Mouse (Mus musculus): ENCODE results near the gene Rassf3. TPM values are rescaled to one million over a fixed set of nuclear protein-coding genes. Genes with fewer than 3 reads are reported as not detected.

Rassf3 gene
- polyA plus RNA-seq, 1 experiment from 2014 or later = 13.3 TPM

DNA sequence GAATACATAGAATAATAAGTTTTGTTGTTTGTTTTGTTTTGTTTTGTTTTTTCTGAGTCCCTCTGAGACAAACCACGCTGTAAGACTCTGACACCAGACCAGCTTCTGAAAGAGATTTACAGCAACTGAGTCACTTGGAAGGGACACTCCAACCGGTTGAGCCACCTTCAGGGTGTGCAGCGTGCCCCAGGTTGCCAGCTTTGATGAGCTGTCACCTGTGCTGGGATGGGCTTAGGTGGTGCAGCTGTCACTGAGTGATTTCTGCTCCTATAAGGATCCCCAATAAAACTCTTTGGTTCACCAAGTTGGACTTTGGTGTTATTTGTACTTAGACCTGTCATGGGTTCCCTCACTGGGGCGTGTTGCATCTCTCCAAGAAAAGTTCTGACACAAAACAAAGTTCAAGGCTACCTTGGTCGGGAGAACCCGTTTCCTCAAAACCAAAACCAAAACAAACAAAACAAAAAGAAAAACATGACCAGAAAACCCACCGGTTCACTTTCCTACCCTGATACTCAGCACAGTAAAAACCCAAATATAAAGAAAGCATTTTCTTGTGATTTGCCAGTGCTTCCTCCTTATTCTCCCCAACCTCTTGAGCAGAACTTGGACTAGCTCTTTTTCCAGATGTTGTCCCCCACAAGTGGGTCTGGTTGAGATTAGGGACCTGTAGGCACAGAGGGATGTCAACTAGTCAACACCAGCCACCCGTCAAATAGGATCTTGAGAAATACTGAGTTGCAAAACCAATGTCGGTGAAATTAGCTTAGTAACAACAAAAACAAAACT is 17.4 kb upstream of the Rassf3 start:
- no peak for ATAC-seq (ENCODE audit: low read depth)

DNA sequence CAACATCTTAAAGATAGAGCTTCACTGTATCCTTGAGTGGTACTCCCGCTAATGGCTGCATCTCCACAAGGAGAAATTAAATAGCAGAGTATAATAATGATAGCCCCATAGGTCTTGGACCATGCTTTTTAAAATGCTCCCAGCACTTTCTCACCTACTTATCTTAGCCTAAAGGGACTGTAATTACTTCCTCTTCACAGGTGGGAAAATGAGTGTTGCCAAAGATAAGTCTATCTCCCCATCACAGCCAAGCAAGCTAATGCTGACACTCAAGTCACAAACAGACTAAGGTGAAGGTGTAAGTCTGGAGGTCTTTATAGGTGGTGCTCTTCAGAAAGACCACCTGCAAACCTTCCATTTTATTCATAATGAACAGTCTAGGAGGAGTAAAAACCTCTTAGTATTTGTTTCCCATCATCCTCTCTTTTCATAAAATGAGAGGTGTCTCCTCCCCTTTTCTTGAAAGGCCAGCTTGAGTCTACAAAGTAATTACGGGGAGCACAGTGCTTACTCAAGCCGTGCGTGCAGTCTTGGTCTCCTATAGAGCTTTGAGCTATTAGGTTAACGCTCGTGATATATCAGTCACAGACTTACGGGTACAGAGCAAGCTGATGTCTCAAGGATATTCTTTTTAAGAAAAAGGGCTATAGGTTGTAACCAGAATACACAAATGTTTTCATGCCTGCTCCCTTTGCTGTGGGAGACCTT is 16.6 kb upstream of the Rassf3 start:
- no peaks in the 10 kb centered on the region for H3K36me3 ChIP-seq (ENCODE audit: control insufficient read depth, insufficient read depth)
- peak overlapping the region; percentile 40; the same call in 1 of the 2 replicates for H3K27ac ChIP-seq (ENCODE audit: low read length)
- H3K9ac ChIP-seq (ENCODE audit: low read depth, low read length) = no peak overlapping the region
- H3K4me1 ChIP-seq (ENCODE audit: control insufficient read depth, low read depth, low read length) = peaks cover 34% of the 10 kb centered on the region
- no peak overlapping the region for H3K4me3 ChIP-seq (ENCODE audit: low read depth, low read length)
- no peaks in the 10 kb centered on the region for H3K27me3 ChIP-seq (ENCODE audit: control insufficient read depth, insufficient read depth, low read depth, low read length)
- H3K9me3 ChIP-seq (replicated peaks; ENCODE audit: control insufficient read depth, low read length) = no peaks in the 10 kb centered on the region
- peak; percentile 60 for ATAC-seq (ENCODE audit: low read depth)
- peak overlapping the region; percentile 5; the same call in 1 of the 2 replicates for H3K4me2 ChIP-seq (ENCODE audit: low read depth, low read length)
- WGBS (ENCODE audit: insufficient replicate concordance) = 58% methylated on average over 7 of the region's 7 CpGs

More for the DNA sequence above, 17.4 kb upstream of the Rassf3 start:
- no peak overlapping the region for H3K9ac ChIP-seq (ENCODE audit: low read depth, low read length)
- H3K4me1 ChIP-seq (ENCODE audit: control insufficient read depth, low read depth, low read length) = peaks cover 35% of the 10 kb centered on the region
- H3K4me3 ChIP-seq (ENCODE audit: low read depth, low read length) = no peak overlapping the region
- H3K4me2 ChIP-seq (ENCODE audit: low read depth, low read length) = 0 out of 2 replicates have a peak overlapping the region, but pooled peaks have one; percentile 11
- no peaks in the 10 kb centered on the region for H3K36me3 ChIP-seq (ENCODE audit: control insufficient read depth, insufficient read depth)
- H3K9me3 ChIP-seq (replicated peaks; ENCODE audit: control insufficient read depth, low read length) = no peaks in the 10 kb centered on the region
- H3K27me3 ChIP-seq (ENCODE audit: control insufficient read depth, insufficient read depth, low read depth, low read length) = no peaks in the 10 kb centered on the region
- H3K27ac ChIP-seq (ENCODE audit: low read length) = peak overlapping the region; percentile 2; the same call in 1 of the 2 replicates
- 53% methylated on average over 9 of the region's 9 CpGs for WGBS (ENCODE audit: insufficient replicate concordance)

DNA sequence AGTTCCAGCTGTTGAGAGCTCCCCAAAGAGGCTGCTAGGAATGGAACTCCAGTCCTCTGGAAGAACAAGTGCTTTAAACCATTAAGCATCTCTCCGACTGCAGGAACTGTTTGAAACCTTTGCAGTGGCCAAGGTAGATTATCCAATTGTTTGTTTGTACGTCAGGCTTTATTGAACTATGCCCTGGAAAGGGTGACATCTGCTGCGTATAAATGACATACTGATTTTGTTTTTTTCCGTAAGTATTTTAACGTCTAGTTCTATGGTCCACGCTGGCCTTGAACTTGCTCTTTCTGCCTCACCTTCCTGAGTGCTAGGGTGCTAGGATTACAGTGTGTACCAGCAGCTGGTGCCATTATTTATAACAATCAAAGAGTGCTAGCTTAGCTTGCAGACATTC is 13.8 kb upstream of the Rassf3 start:
- no peaks in the 10 kb centered on the region for H3K9me3 ChIP-seq (replicated peaks; ENCODE audit: control insufficient read depth, low read length)
- peaks cover 31% of the 10 kb centered on the region for H3K4me1 ChIP-seq (ENCODE audit: control insufficient read depth, low read depth, low read length)
- 0 out of 2 replicates have a peak overlapping the region, but pooled peaks have one; percentile 4 for H3K4me3 ChIP-seq (ENCODE audit: low read depth, low read length)
- no peak for ATAC-seq (ENCODE audit: low read depth)
- no peak overlapping the region for H3K9ac ChIP-seq (ENCODE audit: low read depth, low read length)
- H3K36me3 ChIP-seq (ENCODE audit: control insufficient read depth, insufficient read depth) = no peaks in the 10 kb centered on the region
- no peak overlapping the region; the same call in 1 of the 2 replicates for H3K27ac ChIP-seq (ENCODE audit: low read length)
- H3K4me2 ChIP-seq (ENCODE audit: low read depth, low read length) = no peak overlapping the region
- H3K27me3 ChIP-seq (ENCODE audit: control insufficient read depth, insufficient read depth, low read depth, low read length) = no peaks in the 10 kb centered on the region
- WGBS (ENCODE audit: insufficient replicate concordance) = 75% methylated on average over 6 of the region's 6 CpGs

DNA sequence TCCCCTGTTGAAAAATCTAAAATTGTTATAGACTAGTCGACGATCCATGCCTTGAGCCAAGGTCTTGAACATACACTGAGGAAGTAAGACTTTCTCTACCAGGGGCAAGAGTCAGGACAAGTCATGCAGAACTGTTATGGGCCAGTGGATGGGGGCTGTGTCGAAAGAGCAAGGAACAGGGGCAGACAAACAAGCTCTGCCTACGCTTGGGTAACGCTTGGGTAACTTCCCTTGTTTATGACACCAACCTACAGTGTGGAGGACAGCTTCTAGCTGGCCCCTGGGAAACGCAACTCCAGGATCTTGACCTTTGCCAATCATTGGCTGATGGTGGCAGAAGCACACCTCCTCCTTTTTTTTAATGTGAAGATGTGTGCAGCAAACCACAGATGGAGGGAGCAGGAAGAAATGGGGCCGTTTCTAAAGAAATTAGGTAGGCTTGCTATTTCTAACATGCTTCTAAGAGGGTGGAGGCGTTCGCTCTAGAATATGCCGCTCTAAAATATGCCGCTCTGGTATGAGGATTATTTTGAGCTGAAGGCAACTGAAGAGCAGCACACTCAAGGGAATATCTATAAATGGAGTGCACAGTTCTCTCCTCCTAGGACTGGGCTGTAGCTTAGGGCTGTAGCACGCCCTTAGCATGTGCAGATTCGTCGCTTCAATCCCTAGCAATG is 12.6 kb upstream of the Rassf3 start:
- Histone ChIP-seq H3K4me1 (ENCODE audit: control insufficient read depth, low read depth, low read length) (peaks cover 25% of the 10 kb centered on the region), H3K4me2 (ENCODE audit: low read depth, low read length) (no peak overlapping the region; the same call in 1 of the 2 replicates), H3K36me3 (ENCODE audit: control insufficient read depth, insufficient read depth) (no peaks in the 10 kb centered on the region), H3K4me3 (ENCODE audit: low read depth, low read length) (peak overlapping the region; percentile 1), H3K9ac (ENCODE audit: low read depth, low read length) (no peak overlapping the region), H3K9me3 (replicated peaks; ENCODE audit: control insufficient read depth, low read length) (no peaks in the 10 kb centered on the region), H3K27ac (ENCODE audit: low read length) (peak overlapping the region; percentile 76), H3K27me3 (ENCODE audit: control insufficient read depth, insufficient read depth, low read depth, low read length) (no peaks in the 10 kb centered on the region)
- WGBS (ENCODE audit: insufficient replicate concordance) = 56% methylated on average over 14 of the region's 14 CpGs
- peak; percentile 85 for ATAC-seq (ENCODE audit: low read depth)

DNA sequence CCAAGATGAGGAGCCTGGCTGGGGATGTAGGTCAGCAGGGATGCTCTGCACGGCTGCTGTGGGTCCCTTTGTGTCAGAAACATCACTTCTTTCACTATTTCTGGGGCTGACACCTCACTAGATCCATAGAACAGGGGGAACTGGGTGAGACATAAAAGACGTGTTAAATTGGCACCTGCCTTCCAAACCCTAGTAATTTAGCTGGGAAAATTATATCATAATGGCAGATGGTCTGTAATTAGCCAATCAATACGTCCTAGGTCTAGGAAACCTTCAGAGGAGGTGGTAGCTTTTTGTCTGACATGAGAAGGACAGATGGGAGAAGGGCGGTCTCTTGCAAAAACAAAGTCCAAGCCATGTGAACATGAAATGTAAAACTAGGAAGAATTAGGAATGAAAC is 11.6 kb upstream of the Rassf3 start:
- H3K4me1 ChIP-seq (ENCODE audit: control insufficient read depth, low read depth, low read length) = peaks cover 15% of the 10 kb centered on the region
- H3K9ac ChIP-seq (ENCODE audit: low read depth, low read length) = no peak overlapping the region
- no peak for ATAC-seq (ENCODE audit: low read depth)
- H3K36me3 ChIP-seq (ENCODE audit: control insufficient read depth, insufficient read depth) = no peaks in the 10 kb centered on the region
- peak overlapping the region; percentile 76 for H3K27ac ChIP-seq (ENCODE audit: low read length)
- 62% methylated on average over 4 of the region's 4 CpGs for WGBS (ENCODE audit: insufficient replicate concordance)
- no peak overlapping the region for H3K4me2 ChIP-seq (ENCODE audit: low read depth, low read length)
- H3K27me3 ChIP-seq (ENCODE audit: control insufficient read depth, insufficient read depth, low read depth, low read length) = no peaks in the 10 kb centered on the region
- no peaks in the 10 kb centered on the region for H3K9me3 ChIP-seq (replicated peaks; ENCODE audit: control insufficient read depth, low read length)
- no peak overlapping the region for H3K4me3 ChIP-seq (ENCODE audit: low read depth, low read length)

DNA sequence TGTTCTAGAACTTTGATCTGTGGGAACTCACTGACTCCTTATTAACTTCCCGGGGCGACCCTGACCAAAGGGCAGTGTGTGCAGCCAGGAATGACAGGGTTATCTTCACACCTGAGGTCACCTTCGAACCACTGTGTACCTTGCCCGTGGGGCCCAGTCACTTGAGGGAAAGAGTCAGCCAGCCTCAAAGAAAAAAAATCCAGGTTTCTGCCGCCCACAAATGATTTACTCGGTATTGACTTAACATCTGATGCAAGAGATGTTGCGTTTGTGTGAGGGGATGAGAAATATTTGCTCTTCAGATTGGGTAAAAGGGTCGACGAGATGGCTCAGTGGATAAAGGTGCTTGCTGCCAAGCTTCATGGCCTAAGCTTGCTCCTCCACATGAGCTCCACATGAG is 10.2 kb upstream of the Rassf3 start:
- WGBS (ENCODE audit: insufficient replicate concordance) = 62% methylated on average over 9 of the region's 9 CpGs
- no peaks in the 10 kb centered on the region for H3K9me3 ChIP-seq (replicated peaks; ENCODE audit: control insufficient read depth, low read length)
- peaks cover 7% of the 10 kb centered on the region for H3K4me1 ChIP-seq (ENCODE audit: control insufficient read depth, low read depth, low read length)
- H3K4me2 ChIP-seq (ENCODE audit: low read depth, low read length) = no peak overlapping the region
- H3K9ac ChIP-seq (ENCODE audit: low read depth, low read length) = no peak overlapping the region
- no peaks in the 10 kb centered on the region for H3K27me3 ChIP-seq (ENCODE audit: control insufficient read depth, insufficient read depth, low read depth, low read length)
- no peaks in the 10 kb centered on the region for H3K36me3 ChIP-seq (ENCODE audit: control insufficient read depth, insufficient read depth)
- ATAC-seq (ENCODE audit: low read depth) = peak; percentile 72
- H3K27ac ChIP-seq (ENCODE audit: low read length) = peak overlapping the region; percentile 65
- no peak overlapping the region for H3K4me3 ChIP-seq (ENCODE audit: low read depth, low read length)

DNA sequence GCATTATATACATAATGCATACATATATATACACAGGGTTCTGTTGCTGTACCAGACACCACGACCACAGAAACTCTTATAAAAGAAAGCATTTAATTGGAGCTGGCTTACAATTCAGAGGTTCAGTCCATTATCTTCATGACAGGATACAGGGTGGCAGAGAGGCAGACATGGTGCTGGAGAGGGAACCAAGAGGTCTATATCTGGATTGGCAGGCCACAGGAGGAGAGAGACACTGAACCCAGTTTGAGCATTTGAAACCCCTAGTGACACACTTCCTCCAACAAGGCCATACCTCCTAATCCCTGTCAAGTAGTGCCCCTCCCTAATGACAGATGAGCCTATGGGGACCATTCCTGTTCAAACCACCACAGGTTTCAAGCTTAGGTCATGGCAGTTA is 7.2 kb upstream of the Rassf3 start:
- Histone ChIP-seq H3K27ac (ENCODE audit: low read length) (no peak overlapping the region), H3K27me3 (ENCODE audit: control insufficient read depth, insufficient read depth, low read depth, low read length) (no peaks in the 10 kb centered on the region), H3K4me1 (ENCODE audit: control insufficient read depth, low read depth, low read length) (peaks cover 7% of the 10 kb centered on the region), H3K9me3 (replicated peaks; ENCODE audit: control insufficient read depth, low read length) (no peaks in the 10 kb centered on the region), H3K9ac (ENCODE audit: low read depth, low read length) (no peak overlapping the region), H3K36me3 (ENCODE audit: control insufficient read depth, insufficient read depth) (no peaks in the 10 kb centered on the region), H3K4me2 (ENCODE audit: low read depth, low read length) (no peak overlapping the region), H3K4me3 (ENCODE audit: low read depth, low read length) (no peak overlapping the region)
- 50% methylated on average over 1 of the region's 1 CpGs for whole genome bisulfite sequencing (ENCODE audit: insufficient replicate concordance)
- no peak for ATAC-seq (ENCODE audit: low read depth)

DNA sequence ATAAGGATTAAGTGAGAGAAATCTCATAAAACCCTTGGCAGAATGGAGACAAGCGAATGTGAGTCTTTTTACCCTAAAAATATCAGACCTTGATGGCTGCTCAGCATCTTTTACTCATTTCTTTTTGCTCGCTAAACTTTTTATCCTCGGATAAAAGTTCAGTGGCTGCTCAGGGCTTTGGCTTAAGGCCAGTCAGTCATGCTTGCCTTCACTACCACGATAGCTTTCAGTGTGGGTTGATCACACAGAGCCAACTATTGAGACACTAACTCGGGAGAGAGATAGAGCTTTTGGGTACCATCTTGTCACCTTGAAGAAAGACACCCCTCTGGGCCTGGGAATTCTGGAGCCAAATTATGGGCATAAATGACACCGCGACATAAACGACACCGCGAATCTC is 5.0 kb upstream of the Rassf3 start:
- H3K9me3 ChIP-seq (replicated peaks; ENCODE audit: control insufficient read depth, low read length) = no peaks in the 10 kb centered on the region
- no peaks in the 10 kb centered on the region for H3K27me3 ChIP-seq (ENCODE audit: control insufficient read depth, insufficient read depth, low read depth, low read length)
- peaks cover 16% of the 10 kb centered on the region for H3K4me1 ChIP-seq (ENCODE audit: control insufficient read depth, low read depth, low read length)
- no peak overlapping the region for H3K4me2 ChIP-seq (ENCODE audit: low read depth, low read length)
- no peak overlapping the region for H3K4me3 ChIP-seq (ENCODE audit: low read depth, low read length)
- WGBS (ENCODE audit: insufficient replicate concordance) = 85% methylated on average over 10 of the region's 10 CpGs
- ATAC-seq (ENCODE audit: low read depth) = no peak
- H3K36me3 ChIP-seq (ENCODE audit: control insufficient read depth, insufficient read depth) = no peaks in the 10 kb centered on the region
- H3K9ac ChIP-seq (ENCODE audit: low read depth, low read length) = no peak overlapping the region
- H3K27ac ChIP-seq (ENCODE audit: low read length) = no peak overlapping the region
